Mouse (Mus musculus): ENCODE data around the gene Pvalb.

Pvalb gene

GRCm38 (mm10) chr15:78195096-78195880 lies 10.9 kb downstream of the Pvalb start:
- no peak for DNase-seq (ENCODE audit: low read depth)

DNA sequence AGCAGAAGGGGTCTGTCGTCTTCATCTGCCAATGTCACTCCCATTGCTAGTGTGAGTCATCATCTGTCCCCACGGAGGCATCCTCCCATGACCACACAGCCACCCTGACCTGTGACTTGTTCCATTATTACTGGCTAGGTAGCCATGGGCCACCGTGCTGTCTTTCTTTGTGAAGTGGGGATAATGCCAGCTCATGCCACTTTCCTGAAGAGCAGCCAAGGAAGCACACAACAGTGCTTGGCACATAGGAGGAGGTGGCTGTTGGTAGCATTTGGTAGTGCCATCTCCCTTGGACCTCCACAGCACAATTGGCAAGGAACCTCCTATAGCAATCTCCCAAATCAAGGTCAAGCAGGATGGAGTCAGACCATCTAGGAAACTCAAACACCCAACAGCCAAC lies 11.9 kb downstream of the Pvalb start:
- no peak for DNase-seq (ENCODE audit: low read depth)

DNA sequence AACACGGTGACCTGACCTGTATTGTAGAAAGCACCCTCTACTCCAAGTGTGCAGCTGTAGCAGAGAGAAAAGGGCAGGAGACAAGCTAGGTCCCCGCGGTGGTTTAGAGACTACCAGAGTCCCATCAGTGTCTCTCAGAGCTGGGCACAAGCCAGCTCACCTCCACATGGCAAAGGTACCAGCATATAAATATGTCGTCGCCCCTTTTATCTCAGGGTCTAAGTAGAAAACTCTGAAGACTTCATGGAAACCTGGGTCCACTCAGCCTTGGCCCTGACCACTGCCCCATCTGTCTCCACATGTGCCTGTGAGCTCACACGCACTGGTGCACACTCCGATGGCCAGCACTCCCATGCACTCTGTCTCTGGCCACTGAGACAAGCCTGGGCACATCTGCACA lies 16.6 kb downstream of the Pvalb start:
- no peak for DNase-seq (ENCODE audit: low read depth)

DNA sequence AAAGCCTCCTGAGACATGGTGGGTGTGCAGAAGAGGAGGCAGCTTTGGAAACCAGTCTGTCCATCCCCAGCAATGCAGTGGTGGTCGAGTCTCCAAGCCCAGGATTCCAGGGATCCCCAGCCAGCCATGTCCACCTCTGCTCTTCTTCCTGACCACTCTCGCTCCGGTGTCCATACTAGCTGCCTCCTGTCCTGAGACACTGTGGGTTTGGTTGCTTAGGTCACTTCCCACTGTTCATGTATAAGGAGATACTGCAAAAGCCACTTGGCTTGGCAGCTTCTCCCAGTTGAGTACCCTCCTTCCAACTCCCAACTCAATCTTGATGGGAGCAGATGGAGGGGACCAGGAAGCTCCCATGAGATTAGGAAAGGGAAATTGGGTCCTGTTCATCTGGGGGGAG lies 17.7 kb downstream of the Pvalb start:
- no peak for DNase-seq (ENCODE audit: low read depth)

- DNase-seq (ENCODE audit: low read depth) = no peak
These were observed 19.3 kb downstream of the Pvalb start for GRCm38 (mm10) chr15:78186906-78187305.

GRCm38 (mm10) chr15:78185609-78186008 lies 20.6 kb downstream of the Pvalb start:
- no peak for DNase-seq (ENCODE audit: low read depth)

GRCm38 (mm10) chr15:78184855-78185254 lies 21.3 kb downstream of the Pvalb start:
- DNase-seq (ENCODE audit: low read depth) = no peak

DNA sequence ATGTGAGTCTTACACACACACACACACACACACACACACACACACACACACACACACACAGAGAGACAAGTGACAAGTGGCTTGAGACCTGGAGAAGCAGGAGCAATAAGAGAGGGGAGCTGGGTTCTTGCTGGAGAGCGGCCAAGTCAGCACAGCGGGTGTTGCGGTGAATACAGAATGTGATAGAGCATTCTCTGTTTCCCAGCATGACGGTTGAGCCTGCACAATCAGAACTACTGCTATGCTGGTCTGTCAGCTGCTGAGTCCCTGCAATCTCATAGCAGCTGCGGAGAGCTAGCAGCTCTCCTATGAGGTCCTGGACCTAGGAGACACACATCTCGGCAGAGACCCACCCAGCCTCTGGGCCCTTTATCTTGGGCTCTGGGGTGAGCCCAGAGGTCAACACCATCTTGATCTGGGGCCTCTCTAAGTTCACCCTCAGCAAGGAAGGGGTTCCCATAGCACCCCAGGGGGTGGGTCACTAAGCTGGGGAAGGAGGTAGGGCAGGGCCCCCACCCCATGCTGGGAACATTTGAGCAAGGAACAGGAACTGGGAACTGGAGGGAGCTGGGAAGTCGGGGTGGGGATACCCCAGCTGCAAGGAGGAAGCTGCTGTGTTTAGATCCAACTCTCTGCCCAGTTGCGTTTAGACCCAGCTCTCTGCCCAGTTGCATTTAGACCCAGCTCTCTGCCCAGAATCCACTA lies 24.3 kb downstream of the Pvalb start:
- DNase-seq (ENCODE audit: low read depth) = no peak

DNA sequence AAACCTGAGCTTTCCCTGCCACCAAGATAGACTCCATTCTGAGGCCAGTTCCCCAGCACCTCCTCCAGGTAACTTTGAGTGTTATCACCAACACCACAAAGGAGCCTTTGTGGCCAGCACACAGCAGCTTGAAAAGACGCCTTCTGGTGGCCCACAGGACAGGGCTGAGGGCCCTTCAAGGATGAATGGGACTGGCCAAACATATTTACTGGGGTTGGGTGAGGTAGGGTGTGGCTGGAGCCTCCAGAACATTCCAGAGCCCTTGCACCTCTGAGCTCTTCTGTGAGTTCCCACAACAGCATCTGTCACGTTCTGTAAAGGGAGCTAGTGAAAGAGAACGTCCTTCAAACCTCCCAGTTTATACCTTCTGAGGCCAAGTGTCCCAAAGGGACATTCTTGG lies 26.4 kb downstream of the Pvalb start:
- DNase-seq (ENCODE audit: low read depth) = no peak

DNA sequence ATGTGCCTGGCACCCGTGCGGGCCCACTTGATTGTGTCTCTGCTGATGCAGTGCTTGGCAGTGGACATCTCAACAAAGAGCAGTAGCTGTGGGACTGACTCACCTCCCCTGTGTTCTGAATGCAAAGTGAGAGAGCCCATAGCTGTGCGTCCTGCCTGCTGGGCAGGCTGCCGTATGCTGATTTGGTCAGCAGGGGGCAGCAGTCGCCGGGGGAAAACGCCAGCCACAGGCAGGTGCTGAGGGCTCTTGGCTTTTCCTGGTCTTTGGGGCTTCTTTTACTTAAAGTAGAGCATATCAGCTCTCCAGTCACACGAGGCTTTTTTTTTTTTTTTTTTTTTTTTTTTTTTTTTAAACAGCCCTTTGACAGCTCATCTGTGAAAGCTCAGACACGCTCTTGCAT lies 27.8 kb downstream of the Pvalb start:
- no peak for DNase-seq (ENCODE audit: low read depth)

- no peak for DNase-seq (ENCODE audit: low read depth)
These were observed 28.9 kb downstream of the Pvalb start for GRCm38 (mm10) chr15:78177257-78177656.

DNA sequence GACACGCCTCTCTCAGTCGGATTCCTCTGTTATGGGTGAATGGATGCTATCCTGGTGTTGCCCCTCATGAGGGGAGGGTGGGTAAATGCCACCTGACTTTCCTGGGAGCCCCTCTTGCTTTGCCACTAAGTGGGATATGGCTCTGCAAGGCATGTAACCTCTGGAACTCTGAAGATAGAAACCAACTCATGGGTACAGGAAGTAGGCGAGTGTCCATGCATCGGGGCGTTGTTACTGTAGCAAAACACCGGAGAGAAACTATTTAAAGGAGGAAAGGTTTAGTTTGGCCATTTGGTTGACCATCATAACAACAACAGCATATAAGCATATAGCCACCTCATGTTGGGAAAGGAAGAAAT lies 31.3 kb downstream of the Pvalb start:
- DNase-seq (ENCODE audit: low read depth) = no peak

GRCm38 (mm10) chr15:78173972-78174886 lies 32.0 kb downstream of the Pvalb start, which contains the start of gene Ift27:
TSS of gene Ift27 (minus strand) at chr15:78174107.
- DNase-seq (ENCODE audit: low read depth) = peak; percentile 99

- DNase-seq (ENCODE audit: low read depth) = no peak
These were observed 33.0 kb downstream of the Pvalb start for GRCm38 (mm10) chr15:78172899-78173817.

- no peak for DNase-seq (ENCODE audit: low read depth)
These were observed 33.8 kb downstream of the Pvalb start for GRCm38 (mm10) chr15:78172256-78172898.

- DNase-seq (ENCODE audit: low read depth) = no peak
These were observed 34.5 kb downstream of the Pvalb start for GRCm38 (mm10) chr15:78171651-78172050.

- no peak for DNase-seq (ENCODE audit: low read depth)
These were observed 35.5 kb downstream of the Pvalb start for GRCm38 (mm10) chr15:78170708-78171107.

GRCm38 (mm10) chr15:78169566-78169965 lies 36.6 kb downstream of the Pvalb start:
- DNase-seq (ENCODE audit: low read depth) = no peak

DNA sequence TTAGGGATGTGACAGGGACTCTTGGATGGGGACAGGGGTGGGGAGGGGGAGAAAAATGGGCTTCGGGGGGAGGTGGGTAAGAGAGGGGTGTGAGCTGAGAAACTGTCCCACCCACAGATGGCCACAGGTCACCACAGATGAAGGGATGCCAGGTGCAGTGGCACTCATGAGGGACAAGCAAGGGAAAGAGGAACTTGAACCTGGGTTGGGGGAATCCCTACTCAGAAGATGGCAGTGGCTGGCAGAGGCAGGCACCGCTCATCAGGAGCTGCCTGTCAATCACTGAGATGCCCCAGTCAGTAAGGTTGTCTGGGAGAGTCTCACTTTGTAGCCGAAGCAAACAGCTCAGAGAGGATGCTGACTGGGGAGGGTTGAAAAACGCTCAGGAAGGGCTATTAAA lies 40.9 kb downstream of the Pvalb start:
- no peak for DNase-seq (ENCODE audit: low read depth)

DNA sequence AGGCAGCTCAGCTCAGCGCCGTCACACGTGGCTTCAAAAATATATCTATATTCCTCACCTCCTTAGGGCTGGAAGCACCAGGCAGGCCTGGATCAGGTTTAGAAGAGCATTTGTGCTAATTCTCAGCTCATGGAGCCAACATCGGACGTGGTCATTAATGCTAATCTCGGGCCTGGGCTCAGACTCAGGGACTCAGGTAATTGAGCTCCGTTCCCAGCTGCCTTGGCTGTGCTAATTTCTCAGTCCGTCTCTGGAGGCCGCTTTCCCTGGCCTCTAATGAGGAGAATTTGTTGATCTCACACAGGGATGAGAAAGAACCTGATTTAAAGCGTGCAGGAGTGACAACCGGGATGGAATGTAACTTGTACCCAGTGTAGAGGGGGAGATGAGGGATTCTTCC lies 41.7 kb downstream of the Pvalb start:
- DNase-seq (ENCODE audit: low read depth) = no peak

DNA sequence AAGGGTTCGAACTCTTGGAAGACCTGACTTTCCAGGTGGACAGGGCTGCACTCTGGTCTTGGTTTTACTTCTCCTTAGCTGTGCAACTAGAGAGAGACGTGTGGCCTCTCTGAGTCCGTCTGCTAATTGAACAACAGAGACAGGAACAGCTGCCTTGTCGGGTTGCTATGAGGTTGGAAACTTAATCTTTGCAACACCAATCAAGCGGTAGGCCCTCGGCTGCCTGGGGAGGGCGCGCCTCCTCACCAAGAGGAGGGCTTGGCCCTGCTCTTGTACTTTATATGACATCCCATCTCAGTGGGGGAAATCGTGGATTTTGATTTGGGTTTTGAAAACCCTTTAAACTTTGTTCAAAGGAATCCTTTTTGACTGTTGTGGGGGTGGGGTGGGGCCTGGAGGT lies 44.3 kb downstream of the Pvalb start:
- no peak for DNase-seq (ENCODE audit: low read depth)
